Mouse (Mus musculus): ENCODE results near the gene Nsa2.

GRCm38 (mm10) chr13:97184168-97184567 is 46.4 kb upstream of the Nsa2 start:
- TF ChIP-seq CTCF (IDR thresholded peaks at IDR 0.05; ENCODE audit: borderline replicate concordance, insufficient read depth, low read depth, low read length) = no peak
- no peak for TF ChIP-seq POLR2A (IDR thresholded peaks at IDR 0.05; ENCODE audit: borderline replicate concordance, insufficient read depth, low read length)

All from cerebellum, adult 2 months (tissue).